Mouse (Mus musculus): ENCODE measurements at regions not wholly inside any gene's neighbourhood (a gene's known extent, or its start where the extent isn't known, plus 50 kb on each side); places are given as distances from the start of the nearest gene placed in this dataset.
A peak's percentile ranks its signal among the peaks of the same experiment; 100 is the strongest.

GRCm38 (mm10) chr14:76631740-76632139 is 75.1 kb upstream of the Serp2 start:
- DNase-seq (ENCODE audit: low spot score): no peak

GRCm38 (mm10) chr14:76631181-76631580 is 74.5 kb upstream of the Serp2 start:
- no peak for DNase-seq (ENCODE audit: low spot score)

- DNase-seq (ENCODE audit: low spot score): no peak
These were observed 73.3 kb upstream of the Serp2 start for GRCm38 (mm10) chr14:76629913-76630478.

GRCm38 (mm10) chr14:76628182-76628892 is 71.6 kb upstream of the Serp2 start:
- peak; percentile 73 for DNase-seq (ENCODE audit: low spot score)

- DNase-seq (ENCODE audit: low spot score): no peak
These were observed 69.1 kb upstream of the Serp2 start for GRCm38 (mm10) chr14:76625589-76626368.

GRCm38 (mm10) chr14:76624626-76625378 is 68.1 kb upstream of the Serp2 start:
- peak; percentile 73 for DNase-seq (ENCODE audit: low spot score)

- no peak for DNase-seq (ENCODE audit: low spot score)
These were observed 66.8 kb upstream of the Serp2 start for GRCm38 (mm10) chr14:76623371-76623988.

- peak; percentile 76 for DNase-seq (ENCODE audit: low spot score)
These were observed 66.1 kb upstream of the Serp2 start for GRCm38 (mm10) chr14:76622634-76623291.

- no peak for DNase-seq (ENCODE audit: low spot score)
These were observed 62.3 kb upstream of the Serp2 start for GRCm38 (mm10) chr14:76619038-76619409.

- no peak for DNase-seq (ENCODE audit: low spot score)
These were observed 61.8 kb upstream of the Serp2 start for GRCm38 (mm10) chr14:76618331-76619037.

- peak; percentile 56 for DNase-seq (ENCODE audit: low spot score)
These were observed 61.2 kb upstream of the Serp2 start for GRCm38 (mm10) chr14:76617889-76618288.

GRCm38 (mm10) chr14:76617447-76617846 is 60.8 kb upstream of the Serp2 start:
- peak; percentile 65 for DNase-seq (ENCODE audit: low spot score)

- no peak for DNase-seq (ENCODE audit: low spot score)
These were observed 59.6 kb upstream of the Serp2 start for GRCm38 (mm10) chr14:76616367-76616683.

GRCm38 (mm10) chr14:76615603-76616366 is 59.1 kb upstream of the Serp2 start:
- DNase-seq (ENCODE audit: low spot score): peak; percentile 62

GRCm38 (mm10) chr14:76615182-76615581 is 58.5 kb upstream of the Serp2 start:
- DNase-seq (ENCODE audit: low spot score): no peak

GRCm38 (mm10) chr14:76614682-76615081 is 58.0 kb upstream of the Serp2 start:
- no peak for DNase-seq (ENCODE audit: low spot score)

GRCm38 (mm10) chr14:76613604-76614003 is 56.9 kb upstream of the Serp2 start:
- DNase-seq (ENCODE audit: low spot score): no peak

GRCm38 (mm10) chr14:76610429-76611378 is 54.0 kb upstream of the Serp2 start:
- no peak for DNase-seq (ENCODE audit: low spot score)
